Mouse (Mus musculus) erythroblast, embryonic 14.5 days (primary cell): Measurements from ENCODE around the gene Slain2.

ENCODE experiments used
- GATA1 ChIP-seq: IDR thresholded peaks from 2 replicates; pipeline ENCODE4 v1.6.1; 2012; ENCODE audit warnings: low read length, inconsistent platforms, mixed read lengths
- TAL1 ChIP-seq: IDR thresholded peaks from 3 replicates; pipeline ENCODE4 v1.6.1; 2012; ENCODE audit warnings: low read length, inconsistent platforms, mixed read lengths

GRCm38 (mm10) chr5:72976539-72976938 lies 62.4 kb downstream of the Slain2 start:
- TF ChIP-seq TAL1 (no peak), GATA1 (no peak)
